Mouse (Mus musculus) erythroblast, embryonic 14.5 days (primary cell): ENCODE measurements around the gene Rgs3. TPM values are rescaled to one million over a fixed set of nuclear protein-coding genes. Genes with fewer than 3 reads are reported as not detected.

Experiments
- H3K27me3 ChIP-seq: 2 replicates; pipeline ENCODE4 v1.6.1; 2012; ENCODE audit warnings: inconsistent platforms; ENCODE audit not compliant: control insufficient read depth
- H3K36me3 ChIP-seq: 2 replicates; pipeline ENCODE4 v1.6.1; 2012; ENCODE audit warnings: mild to moderate bottlenecking, inconsistent platforms; ENCODE audit not compliant: control insufficient read depth
- H3K4me1 ChIP-seq: 2 replicates; pipeline ENCODE4 v1.6.1; 2012; ENCODE audit warnings: inconsistent platforms; ENCODE audit not compliant: control insufficient read depth
- H3K4me3 ChIP-seq: replicated peaks from 2 replicates; pipeline ENCODE3; 2012; ENCODE audit warnings: moderate library complexity, mild to moderate bottlenecking, inconsistent platforms
- H3K9me3 ChIP-seq: 2 replicates; pipeline ENCODE4 v1.6.1; 2012; ENCODE audit warnings: low read length, inconsistent platforms, mixed read lengths; ENCODE audit not compliant: control insufficient read depth
- GATA1 ChIP-seq: IDR thresholded peaks from 2 replicates; pipeline ENCODE4 v1.6.1; 2012; ENCODE audit warnings: low read length, inconsistent platforms, mixed read lengths
- TAL1 ChIP-seq: IDR thresholded peaks from 3 replicates; pipeline ENCODE4 v1.6.1; 2012; ENCODE audit warnings: low read length, inconsistent platforms, mixed read lengths
- polyA plus RNA-seq: library from polyadenylated mRNA; stranded (reverse); fragments of >175 nt; gene quantifications from 2 replicates; pipeline ENCODE4 v1.2.3, GENCODE M21; 2012

Rgs3 gene
- polyA plus RNA-seq, 1 experiment = 0.13 TPM

GRCm38 (mm10) chr4:62695946-62696345 lies 136.3 kb downstream of the Rgs3 start:
- Histone ChIP-seq H3K4me3 (no peak overlapping the region), H3K27me3 (no peaks in the 10 kb centered on the region), H3K9me3 (no peaks in the 10 kb centered on the region), H3K4me1 (no peaks in the 10 kb centered on the region), H3K36me3 (no peaks in the 10 kb centered on the region)
- TF ChIP-seq TAL1 (no peak), GATA1 (no peak)

DNA sequence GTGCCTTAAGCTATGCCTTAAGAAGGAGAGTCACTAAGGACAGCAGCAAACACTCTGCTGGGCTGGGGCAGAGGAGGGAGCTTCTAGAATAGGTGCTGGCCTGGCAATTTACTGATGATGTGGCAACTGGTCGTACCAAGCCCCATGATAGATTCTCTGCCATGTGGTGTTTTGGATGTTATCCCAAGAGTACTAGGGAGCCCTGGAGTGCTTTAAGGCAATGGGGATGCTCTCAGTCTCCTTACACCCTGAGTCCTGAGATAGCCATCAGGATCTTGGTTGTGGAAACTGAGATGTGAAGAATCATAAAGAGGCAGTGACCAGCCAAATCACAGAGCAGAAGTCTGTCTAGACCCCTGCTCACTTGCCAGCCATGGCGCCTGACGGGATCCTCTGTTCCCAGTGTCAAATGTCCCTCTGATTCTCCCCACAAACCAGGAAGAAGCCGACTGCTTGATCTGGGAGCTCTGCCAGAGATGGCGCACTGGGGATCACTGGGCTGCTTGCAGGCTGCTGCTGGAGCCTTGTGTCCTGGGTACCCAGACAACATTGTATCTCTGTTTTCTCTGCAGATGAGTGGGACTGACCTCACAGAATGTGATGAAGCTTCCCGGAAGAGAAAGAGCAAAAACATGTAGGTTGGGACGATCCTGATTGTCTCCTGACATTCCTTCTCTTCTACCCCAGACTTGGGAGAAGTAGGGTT lies 137.2 kb downstream of the Rgs3 start:
- no peak for TF ChIP-seq TAL1
- TF ChIP-seq GATA1 = no peak
- H3K4me3 ChIP-seq = no peak overlapping the region
- no peaks in the 10 kb centered on the region for H3K36me3 ChIP-seq
- H3K27me3 ChIP-seq = no peaks in the 10 kb centered on the region
- H3K4me1 ChIP-seq = no peaks in the 10 kb centered on the region
- no peaks in the 10 kb centered on the region for H3K9me3 ChIP-seq

DNA sequence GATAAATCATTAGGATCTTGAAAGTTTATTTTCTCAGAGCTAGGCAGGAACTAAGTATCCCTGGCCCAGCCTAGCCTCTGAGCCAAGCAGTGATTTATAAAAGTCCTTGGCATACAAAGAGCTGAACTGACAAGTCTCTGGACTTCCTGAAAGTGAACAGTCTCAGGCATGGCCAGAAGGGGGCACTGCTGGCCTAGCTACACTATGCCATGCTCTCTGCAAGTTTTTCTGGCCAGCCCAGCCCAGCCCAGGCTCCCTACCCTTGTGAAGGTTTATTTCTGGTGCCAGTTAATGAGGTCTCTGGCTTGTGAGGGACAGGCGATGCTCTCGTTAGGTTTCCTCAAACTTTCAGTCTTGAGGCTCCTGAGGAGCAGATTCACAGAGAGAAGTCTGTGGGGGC lies 137.8 kb downstream of the Rgs3 start:
- H3K9me3 ChIP-seq = no peaks in the 10 kb centered on the region
- no peak overlapping the region for H3K4me3 ChIP-seq
- no peaks in the 10 kb centered on the region for H3K4me1 ChIP-seq
- no peaks in the 10 kb centered on the region for H3K36me3 ChIP-seq
- no peaks in the 10 kb centered on the region for H3K27me3 ChIP-seq
- TF ChIP-seq TAL1 = no peak
- TF ChIP-seq GATA1 = no peak

- H3K9me3 ChIP-seq = no peaks in the 10 kb centered on the region
Measured at GRCm38 (mm10) chr4:62698521-62698920, 138.9 kb downstream of the Rgs3 start.

GRCm38 (mm10) chr4:62699191-62699812 lies 139.7 kb downstream of the Rgs3 start:
- Histone ChIP-seq H3K36me3 (no peaks in the 10 kb centered on the region), H3K27me3 (no peaks in the 10 kb centered on the region), H3K4me3 (no peak overlapping the region), H3K4me1 (no peaks in the 10 kb centered on the region), H3K9me3 (no peaks in the 10 kb centered on the region)
- no peak for TF ChIP-seq GATA1
- TF ChIP-seq TAL1 = no peak

More at GRCm38 (mm10) chr4:62698521-62698920, 138.9 kb downstream of the Rgs3 start:
- Histone ChIP-seq H3K27me3 (no peaks in the 10 kb centered on the region), H3K4me1 (no peaks in the 10 kb centered on the region), H3K4me3 (no peak overlapping the region), H3K36me3 (no peaks in the 10 kb centered on the region)
- TF ChIP-seq GATA1 = no peak
- TF ChIP-seq TAL1 = no peak

- TF ChIP-seq TAL1 = no peak
- TF ChIP-seq GATA1 = no peak
- no peaks in the 10 kb centered on the region for H3K4me1 ChIP-seq
- H3K36me3 ChIP-seq = no peaks in the 10 kb centered on the region
- no peaks in the 10 kb centered on the region for H3K9me3 ChIP-seq
- no peak overlapping the region for H3K4me3 ChIP-seq
- H3K27me3 ChIP-seq = no peaks in the 10 kb centered on the region
Measured at GRCm38 (mm10) chr4:62700426-62700825, 140.8 kb downstream of the Rgs3 start.

- Histone ChIP-seq H3K4me3 (no peak overlapping the region), H3K36me3 (no peaks in the 10 kb centered on the region), H3K27me3 (no peaks in the 10 kb centered on the region), H3K9me3 (no peaks in the 10 kb centered on the region), H3K4me1 (no peaks in the 10 kb centered on the region)
- TF ChIP-seq TAL1 (no peak), GATA1 (no peak)
Measured at GRCm38 (mm10) chr4:62703151-62703550, 143.5 kb downstream of the Rgs3 start.

DNA sequence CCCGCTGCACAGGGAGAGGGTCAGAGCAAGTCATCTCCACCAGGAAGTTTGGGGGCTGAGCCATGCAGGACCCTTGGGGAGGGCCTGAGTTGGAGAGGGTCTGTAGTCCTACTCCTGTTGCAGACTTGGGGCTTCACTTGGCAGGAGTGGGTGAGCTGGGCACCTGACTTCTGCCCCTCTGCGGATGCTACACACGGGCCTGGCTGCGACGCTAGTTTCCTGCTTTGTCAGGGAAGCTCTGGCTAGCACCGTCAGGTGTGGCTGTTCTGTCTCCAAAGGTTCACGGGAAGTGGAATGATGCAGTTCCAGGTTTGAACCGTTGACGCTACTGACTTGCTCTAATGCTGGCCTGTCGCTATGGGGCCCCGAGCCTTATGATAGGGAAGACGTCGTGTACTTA lies 144.6 kb downstream of the Rgs3 start:
- no peak for TF ChIP-seq GATA1
- TF ChIP-seq TAL1 = no peak
- no peaks in the 10 kb centered on the region for H3K4me1 ChIP-seq
- H3K36me3 ChIP-seq = no peaks in the 10 kb centered on the region
- no peaks in the 10 kb centered on the region for H3K9me3 ChIP-seq
- no peak overlapping the region for H3K4me3 ChIP-seq
- no peaks in the 10 kb centered on the region for H3K27me3 ChIP-seq

GRCm38 (mm10) chr4:62705013-62705412 lies 145.4 kb downstream of the Rgs3 start:
- Histone ChIP-seq H3K9me3 (no peaks in the 10 kb centered on the region), H3K27me3 (no peaks in the 10 kb centered on the region), H3K4me3 (no peak overlapping the region), H3K4me1 (no peaks in the 10 kb centered on the region), H3K36me3 (no peaks in the 10 kb centered on the region)
- TF ChIP-seq GATA1 = no peak
- no peak for TF ChIP-seq TAL1
